ENCODE assay signal across 8 mouse cellular contexts in the genomic region with DNA sequence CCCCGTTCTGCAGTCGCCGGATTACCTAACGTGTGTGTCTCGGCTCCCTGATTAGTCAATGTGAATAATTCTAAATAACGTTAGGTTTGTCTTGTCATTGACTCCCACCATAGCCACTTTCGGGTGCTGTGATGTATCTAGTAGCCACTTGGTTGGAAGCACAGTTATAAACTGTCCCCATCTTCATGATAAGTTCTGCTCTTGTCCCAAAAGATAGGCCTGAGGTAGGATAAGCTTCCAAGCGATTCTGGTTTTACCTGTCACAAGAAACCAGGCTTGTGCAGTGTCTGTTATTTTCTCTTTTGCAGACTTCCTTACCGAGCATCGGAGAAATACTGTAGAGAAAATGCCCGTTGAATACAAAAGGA. TPM values are rescaled to one million over a fixed set of nuclear protein-coding genes. Genes with fewer than 3 reads are reported as not detected.
DNase-seq lines count a peak whose midpoint lies in the region; ATAC-seq and TF ChIP-seq lines count a peak whose summit lies in the region.

No protein-coding gene starts in this region.

- peak overlapping the region; percentile 73 for H3K4me2 ChIP-seq in lung, embryonic 15.5 days
- peak overlapping the region; percentile 70 for H3K4me2 ChIP-seq in embryonic facial prominence, embryonic 14.5 days (ENCODE audit: low read depth, low read length)
- H3K4me2 ChIP-seq in limb, embryonic 12.5 days = peak overlapping the region; percentile 70

- TF ChIP-seq CTCF in small intestine, adult 2 months (IDR thresholded peaks at IDR 0.05; ENCODE audit: extremely low read depth, insufficient read length, insufficient replicate concordance, low read depth, low read length) = no peak

- peak overlapping the region; percentile 94 for H3K9ac ChIP-seq in lung, embryonic 15.5 days
- peak overlapping the region; percentile 91 for H3K9ac ChIP-seq in embryonic facial prominence, embryonic 14.5 days (ENCODE audit: low read depth, low read length)
- peak overlapping the region; percentile 95 for H3K9ac ChIP-seq in limb, embryonic 12.5 days (replicated peaks)

- DNase-seq in lung, postnatal 25 days (ENCODE audit: low spot score) = no peak
- no peak for DNase-seq in embryonic facial prominence, embryonic 14.5 days (ENCODE audit: low spot score)
- DNase-seq in thymus, postnatal 10 days (ENCODE audit: low spot score in 2 of 2) = no peak
- DNase-seq in adipocyte (ENCODE audit: low spot score) = no peak
- DNase-seq in layer of hippocampus, adult 18-20 months (ENCODE audit: low spot score in 2 of 2) = no peak

- peak overlapping the region; percentile 91 for H3K27ac ChIP-seq in lung, embryonic 15.5 days
- peak overlapping the region; percentile 83 for H3K27ac ChIP-seq in embryonic facial prominence, embryonic 14.5 days (replicated peaks; ENCODE audit: low read depth, low read length)
- peak overlapping the region; percentile 84 for H3K27ac ChIP-seq in limb, embryonic 12.5 days
- H3K27ac ChIP-seq in small intestine, adult 2 months (ENCODE audit: insufficient read depth, low read depth, low read length) = no peak overlapping the region

- H3K36me3 ChIP-seq in lung, embryonic 15.5 days = no peaks in the 10 kb centered on the region
- H3K36me3 ChIP-seq in embryonic facial prominence, embryonic 14.5 days (ENCODE audit: control insufficient read depth, insufficient read depth, low read length) = no peaks in the 10 kb centered on the region
- peaks cover 4% of the 10 kb centered on the region; the same call in 1 of the 2 replicates for H3K36me3 ChIP-seq in limb, embryonic 12.5 days
- no peaks in the 10 kb centered on the region for H3K36me3 ChIP-seq in small intestine, adult 2 months (ENCODE audit: control insufficient read depth, insufficient read depth, low read length)

- ATAC-seq in lung, embryonic 15.5 days (ENCODE audit: borderline replicate concordance, extremely low read depth, low FRiP score, low TSS enrichment) = no peak
- ATAC-seq in embryonic facial prominence, embryonic 14.5 days (ENCODE audit: low read depth) = no peak; the same call in 1 of the 2 replicates
- ATAC-seq in limb, embryonic 12.5 days (ENCODE audit: insufficient number of reproducible peaks, insufficient read depth, low FRiP score, low TSS enrichment, low read depth) = peak; percentile 30; the same call in 1 of the 2 replicates

- peaks cover 15% of the 10 kb centered on the region for H3K4me1 ChIP-seq in lung, embryonic 15.5 days
- 0 out of 2 replicates have a peak, but pooled peaks cover 7% of the 10 kb centered on the region for H3K4me1 ChIP-seq in embryonic facial prominence, embryonic 14.5 days (ENCODE audit: control insufficient read depth, insufficient read depth, low read length)
- H3K4me1 ChIP-seq in limb, embryonic 12.5 days (replicated peaks) = peaks cover 7% of the 10 kb centered on the region
- no peaks in the 10 kb centered on the region for H3K4me1 ChIP-seq in small intestine, adult 2 months (ENCODE audit: control insufficient read depth, insufficient read depth, insufficient read length, low read length)

- WGBS in lung, embryonic 15.5 days = 4% methylated on average over 11 of the region's 11 CpGs
- WGBS in embryonic facial prominence, embryonic 14.5 days = 8% methylated on average over 10 of the region's 11 CpGs
- WGBS in limb, embryonic 12.5 days = 9% methylated on average over 11 of the region's 11 CpGs
- WGBS in small intestine, adult 2 months = 2% methylated on average over 11 of the region's 11 CpGs

- H3K4me3 ChIP-seq in lung, embryonic 15.5 days = peak overlapping the region; percentile 92
- peak overlapping the region; percentile 87 for H3K4me3 ChIP-seq in embryonic facial prominence, embryonic 14.5 days (ENCODE audit: low read depth, low read length)
- H3K4me3 ChIP-seq in limb, embryonic 12.5 days (replicated peaks) = peak overlapping the region; percentile 76
- H3K4me3 ChIP-seq in small intestine, adult 2 months (ENCODE audit: low read depth, low read length) = peak overlapping the region; percentile 88

- H3K27me3 ChIP-seq in lung, embryonic 15.5 days = no peaks in the 10 kb centered on the region
- no peaks in the 10 kb centered on the region for H3K27me3 ChIP-seq in embryonic facial prominence, embryonic 14.5 days (replicated peaks; ENCODE audit: control insufficient read depth, insufficient read depth, low read length)
- H3K27me3 ChIP-seq in limb, embryonic 12.5 days = no peaks in the 10 kb centered on the region
- H3K27me3 ChIP-seq in small intestine, adult 2 months (ENCODE audit: control insufficient read depth, insufficient read depth, low read length) = no peaks in the 10 kb centered on the region

- no peak for TF ChIP-seq POLR2A in small intestine, adult 2 months (IDR thresholded peaks at IDR 0.05; ENCODE audit: low read depth, low read length)

- no peaks in the 10 kb centered on the region for H3K9me3 ChIP-seq in lung, embryonic 15.5 days
- H3K9me3 ChIP-seq in embryonic facial prominence, embryonic 14.5 days (ENCODE audit: control insufficient read depth, low read length) = no peaks in the 10 kb centered on the region
- no peaks in the 10 kb centered on the region for H3K9me3 ChIP-seq in limb, embryonic 12.5 days

RNA-seq across cellular contexts. Expression of a gene that starts 0.4 kb away (rescaled TPM):
- 23.8 and 29.2 TPM in 2 replicates for polyA plus RNA-seq in lung, embryonic 15.5 days (2015; fragmentation: Nextera tagmentation; extraction: Ambion mirVana)
- polyA plus RNA-seq in embryonic facial prominence, embryonic 14.5 days (2014; fragmentation: Nextera tagmentation; extraction: Ambion mirVana) = 14.5 and 21.0 TPM in 2 replicates
- 32.0 and 35.1 TPM in 2 replicates for polyA plus RNA-seq in limb, embryonic 12.5 days (2016; fragmentation: Nextera tagmentation; extraction: Ambion mirVana)
- 0.72 and 1.8 TPM in 2 replicates for polyA plus RNA-seq in small intestine, adult 2 months (2012; rRNA removed)
- total RNA-seq in layer of hippocampus, adult 18-20 months (2021) = 1 to 10 TPM; 4.9 to 5.0 TPM

RNA-seq across cellular contexts. Expression of a gene that starts 4.9 kb away (rescaled TPM):
- polyA plus RNA-seq in lung, embryonic 15.5 days (2015; fragmentation: Nextera tagmentation; extraction: Ambion mirVana) = not detected in 2 replicates
- polyA plus RNA-seq in embryonic facial prominence, embryonic 14.5 days (2014; fragmentation: Nextera tagmentation; extraction: Ambion mirVana) = not detected in 2 replicates
- polyA plus RNA-seq in limb, embryonic 12.5 days (2016; fragmentation: Nextera tagmentation; extraction: Ambion mirVana) = not detected in 2 replicates
- not detected in 2 replicates for polyA plus RNA-seq in small intestine, adult 2 months (2012; rRNA removed)
- total RNA-seq in layer of hippocampus, adult 18-20 months (2021) = not detected
